Mouse (Mus musculus) ES-E14 (cell line): ENCODE results near the gene Abcc5. TPM values are rescaled to one million over a fixed set of nuclear protein-coding genes. Genes with fewer than 3 reads are reported as not detected.

Experiments used
- DNase-seq: peaks from one replicate; pipeline ENCODE4 v3.0.0-alpha.2; 2013; ENCODE audit warnings: low read depth, low spot score
- H3K27ac ChIP-seq: 2 replicates; pipeline ENCODE4 v1.5.1; 2012; ENCODE audit warnings: low read depth, mild to moderate bottlenecking, low read length, moderate library complexity, mixed read lengths; ENCODE audit not compliant: poor library complexity, insufficient read depth, severe bottlenecking
- H3K36me3 ChIP-seq: 2 replicates; pipeline ENCODE4 v1.6.1; 2012; ENCODE audit warnings: mild to moderate bottlenecking, low read length, moderate library complexity, mixed read lengths; ENCODE audit not compliant: control insufficient read depth, poor library complexity, insufficient read depth, severe bottlenecking
- H3K4me1 ChIP-seq, 2 experiments: fragments of 150-350 bp in 1 of 2; sonication (generic) in 1 of 2; 2 replicates each; pipeline ENCODE4 v1.6.1; 2012; ENCODE audit warnings: low read length in 2 of 2, mild to moderate bottlenecking in 1 of 2, mixed read lengths in 1 of 2; ENCODE audit not compliant: control insufficient read depth in 2 of 2, insufficient read depth in 2 of 2, poor library complexity in 1 of 2
- H3K4me3 ChIP-seq, 2 experiments: fragments of 150-350 bp in 1 of 2; sonication (generic) in 1 of 2; 2 replicates each; pipeline ENCODE4 v1.5.1; 2012; ENCODE audit warnings: low read length in 2 of 2, low read depth in 1 of 2, mild to moderate bottlenecking in 1 of 2, mixed read lengths in 1 of 2; ENCODE audit not compliant: insufficient read depth in 1 of 2, poor library complexity in 1 of 2, severe bottlenecking in 1 of 2
- H3K9ac ChIP-seq: 2 replicates; pipeline ENCODE4 v1.6.1; 2012; ENCODE audit warnings: low read depth, mild to moderate bottlenecking, low read length, mixed read lengths; ENCODE audit not compliant: poor library complexity, insufficient read depth, severe bottlenecking
- H3K9me3 ChIP-seq: fragments of 150-350 bp; sonication (generic); 2 replicates; pipeline ENCODE4 v1.6.1; 2012; ENCODE audit warnings: low read depth, mild to moderate bottlenecking, low read length; ENCODE audit not compliant: control insufficient read depth, insufficient read depth
- CHD2 ChIP-seq: IDR thresholded peaks from 2 replicates; pipeline ENCODE4 v1.6.1; 2014; ENCODE audit warnings: mild to moderate bottlenecking, low read depth, low read length, inconsistent platforms
- HCFC1 ChIP-seq: IDR thresholded peaks from 2 replicates; pipeline ENCODE4 v1.6.1; 2012; ENCODE audit warnings: low read length, inconsistent platforms, borderline replicate concordance; ENCODE audit not compliant: insufficient read depth
- MAFK ChIP-seq: IDR thresholded peaks from 2 replicates; pipeline ENCODE4 v1.6.1; 2014; ENCODE audit warnings: mild to moderate bottlenecking, low read depth, low read length, inconsistent platforms; ENCODE audit not compliant: insufficient read depth
- ZC3H11A ChIP-seq: IDR thresholded peaks from 2 replicates; pipeline ENCODE4 v1.6.1; 2012; ENCODE audit warnings: low read depth, mild to moderate bottlenecking, inconsistent platforms, low read length, borderline replicate concordance
- ZNF384 ChIP-seq: IDR thresholded peaks from 2 replicates; pipeline ENCODE4 v1.6.1; 2012; ENCODE audit warnings: low read depth, low read length, inconsistent platforms
- in situ Hi-C, 2 experiments: fragments of 600-800 bp; cut with MboI; formaldehyde crosslinking; loops; one replicate each; pipeline ENCODE4 v1.15.1; 2025; ENCODE audit warnings: low sequenced_read_pairs in 2 of 2, inconsistent platforms in 1 of 2; ENCODE audit not compliant: unreplicated experiment in 2 of 2
- total RNA-seq: library from RNA; depleted of rRNA; stranded (reverse); fragments of 300-350 nt; gene quantifications from 2 replicates; pipeline ENCODE4 v1.2.3, GENCODE M21; 2012

Gene Abcc5
- total RNA-seq, 1 experiment = 159 TPM

DNA sequence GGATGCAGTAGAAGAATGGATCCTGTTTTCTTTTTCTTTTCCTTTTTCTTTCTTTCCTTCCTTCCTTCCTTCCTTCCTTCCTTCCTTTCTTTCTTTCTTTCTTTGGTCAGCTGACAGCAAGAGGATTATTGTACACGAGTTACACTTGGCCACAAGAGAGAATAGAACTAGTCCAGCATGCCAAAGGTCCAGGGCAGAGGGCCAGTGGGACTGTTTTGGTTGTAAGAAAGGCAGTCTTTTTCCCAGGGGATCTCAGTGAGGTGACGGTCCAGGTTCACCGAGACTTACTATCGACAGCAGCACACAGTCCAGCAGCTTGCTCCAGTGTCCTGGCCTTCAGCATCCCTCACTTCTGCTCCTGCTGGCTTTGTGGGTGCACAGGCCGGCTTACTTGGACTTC is 97.9 kb downstream of the Abcc5 start:
- TF ChIP-seq ZNF384 = no peak
- TF ChIP-seq CHD2 = no peak
- no peak for TF ChIP-seq ZC3H11A
- TF ChIP-seq MAFK = no peak
- no peak for TF ChIP-seq HCFC1
- in situ Hi-C loops = no loop called here
- H3K36me3 ChIP-seq = peaks cover 23% of the 10 kb centered on the region
- peaks cover 0 to 2% of the 10 kb centered on the region in 2 experiments; a peak in 2 of 4 replicates for H3K4me1 ChIP-seq
- H3K27ac ChIP-seq = no peak overlapping the region
- H3K4me3 ChIP-seq = no peak overlapping the region
- no peak for DNase-seq
- H3K9me3 ChIP-seq = no peaks in the 10 kb centered on the region
- no peak overlapping the region for H3K9ac ChIP-seq

DNA sequence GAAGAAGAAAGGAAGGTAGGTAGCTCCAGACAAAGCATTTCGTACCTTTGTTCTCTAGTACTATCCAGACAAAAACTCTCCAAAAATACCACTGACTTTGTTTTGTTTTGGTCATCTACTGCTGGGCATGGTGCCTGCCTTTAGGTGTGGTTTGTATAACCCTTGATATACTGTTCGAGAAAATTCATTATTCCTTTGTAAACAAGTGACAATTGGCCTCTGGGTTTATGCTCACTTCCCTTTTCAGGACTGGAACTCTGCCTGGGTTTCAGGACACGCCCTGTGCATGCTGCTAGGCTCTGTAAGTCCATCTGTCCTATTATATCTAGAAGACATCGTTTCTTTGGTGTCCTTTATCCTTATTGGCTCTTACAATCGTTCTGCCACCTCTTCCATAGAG is 100.9 kb downstream of the Abcc5 start, which contains the start of gene Cyp2ab1:
TSS of gene Cyp2ab1 (minus strand) at position 119 of the 400 bp plus-strand sequence.
- Histone ChIP-seq H3K27ac (no peak within 1 kb of the TSS), H3K9ac (no peak within 1 kb of the TSS), H3K4me3 (no peak within 1 kb of the TSS), H3K9me3 (no peaks in the 10 kb centered on the region), H3K4me1 (peaks cover 0 to 2% of the 10 kb centered on the region in 2 experiments; a peak in 2 of 4 replicates), H3K36me3 (peaks cover 11% of the 10 kb centered on the region)
- no peak for TF ChIP-seq CHD2
- no peak for TF ChIP-seq MAFK
- TF ChIP-seq ZC3H11A = no peak
- no peak for TF ChIP-seq ZNF384
- no peak for TF ChIP-seq HCFC1
- no peak for DNase-seq
- in situ Hi-C loops = no loop called here

DNA sequence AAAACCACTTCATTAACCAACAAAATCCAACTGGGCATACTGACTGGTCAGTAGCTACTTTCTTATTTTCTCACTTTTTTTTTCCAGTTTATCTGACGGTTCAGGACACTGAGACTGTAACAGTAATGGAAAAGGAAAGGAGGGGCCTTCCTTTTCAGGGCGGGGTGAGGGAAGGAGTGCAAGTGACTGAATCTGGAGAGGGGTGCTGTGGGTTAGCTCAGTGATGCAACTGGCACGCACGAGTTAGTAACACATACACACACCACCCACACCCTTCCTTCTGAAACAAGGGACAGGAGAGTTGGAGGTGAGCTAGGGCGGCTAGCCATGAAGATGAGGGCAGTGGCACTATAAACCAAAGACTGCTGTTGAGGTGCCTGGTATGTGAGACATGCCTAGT is 102.3 kb downstream of the Abcc5 start:
- Histone ChIP-seq H3K9me3 (no peaks in the 10 kb centered on the region), H3K4me1 (peaks cover 0 to 2% of the 10 kb centered on the region in 2 experiments; a peak in 2 of 4 replicates), H3K36me3 (peaks cover 3% of the 10 kb centered on the region; the same call in 1 of the 2 replicates), H3K4me3 (no peak overlapping the region), H3K9ac (no peak overlapping the region), H3K27ac (no peak overlapping the region)
- no peak for TF ChIP-seq ZNF384
- TF ChIP-seq MAFK = no peak
- TF ChIP-seq ZC3H11A = no peak
- no peak for TF ChIP-seq HCFC1
- TF ChIP-seq CHD2 = no peak
- no peak for DNase-seq
- in situ Hi-C loops = no loop called here

DNA sequence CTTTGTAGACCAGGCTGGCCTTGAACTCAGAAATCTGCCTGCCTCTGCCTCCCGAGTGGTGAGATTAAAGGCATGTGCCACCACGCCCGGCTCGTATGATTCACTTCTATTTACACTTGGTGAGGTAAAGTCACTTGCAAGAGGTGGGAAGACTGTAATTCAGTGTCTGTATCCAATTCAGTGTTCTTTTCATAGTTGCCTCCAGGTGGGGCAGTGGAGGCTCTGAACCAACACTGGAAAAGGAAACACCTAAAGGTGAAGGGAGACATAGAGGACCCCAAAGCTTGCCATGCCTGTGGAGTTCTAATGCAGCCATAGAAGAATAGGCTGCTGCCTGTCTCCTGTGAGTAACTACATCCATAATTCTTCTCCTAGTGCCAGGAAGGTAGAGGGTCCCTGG is 103.9 kb downstream of the Abcc5 start:
- Histone ChIP-seq H3K9me3 (no peaks in the 10 kb centered on the region), H3K4me3 (no peak overlapping the region), H3K27ac (no peak overlapping the region), H3K36me3 (no peaks in the 10 kb centered on the region), H3K4me1 (peaks cover 0 to 2% of the 10 kb centered on the region in 2 experiments; a peak in 2 of 4 replicates), H3K9ac (no peak overlapping the region)
- TF ChIP-seq HCFC1 = no peak
- TF ChIP-seq ZC3H11A = no peak
- no peak for TF ChIP-seq MAFK
- no peak for TF ChIP-seq ZNF384
- TF ChIP-seq CHD2 = no peak
- in situ Hi-C loops = no loop called here
- DNase-seq = no peak
